Mouse (Mus musculus) activated CD4-positive, CD25-positive, alpha-beta regulatory T cell (primary cell): ENCODE data around the gene Skint8. TPM values are rescaled to one million over a fixed set of nuclear protein-coding genes. Genes with fewer than 3 reads are reported as not detected.

ENCODE experiments used
- polyA plus RNA-seq, 2 experiments: library from polyadenylated mRNA; unstranded; fragments of 100-300 nt; shearing (Covaris generic); gene quantifications; one replicate each; pipeline ENCODE4 v1.2.1; 2017

Gene Skint8
- under 1 TPM in 1 of 2 experiments, not detected in 1; 0.37 TPM for polyA plus RNA-seq

DNA sequence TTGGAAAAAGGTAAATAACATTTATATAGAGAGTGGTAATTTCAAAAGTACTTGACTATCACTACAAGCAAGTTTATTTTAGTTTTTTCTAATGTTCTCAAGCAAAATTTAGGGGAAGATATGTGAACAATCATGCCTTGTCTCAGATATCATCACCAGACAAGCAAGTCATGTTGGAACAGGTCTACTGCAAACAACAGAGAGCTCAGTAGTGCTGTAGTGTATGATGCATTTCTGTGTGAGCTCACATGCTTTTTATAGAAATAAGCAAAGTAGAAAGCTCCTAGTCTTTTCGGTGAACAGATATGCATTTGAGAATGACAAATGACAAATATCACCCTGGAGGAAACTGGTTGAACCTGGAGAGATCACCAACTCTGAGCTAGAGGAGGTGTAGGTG is at the start of gene Skint8:
TSS of gene Skint8 (plus strand) at position 301 of the 400 bp plus-strand sequence.

DNA sequence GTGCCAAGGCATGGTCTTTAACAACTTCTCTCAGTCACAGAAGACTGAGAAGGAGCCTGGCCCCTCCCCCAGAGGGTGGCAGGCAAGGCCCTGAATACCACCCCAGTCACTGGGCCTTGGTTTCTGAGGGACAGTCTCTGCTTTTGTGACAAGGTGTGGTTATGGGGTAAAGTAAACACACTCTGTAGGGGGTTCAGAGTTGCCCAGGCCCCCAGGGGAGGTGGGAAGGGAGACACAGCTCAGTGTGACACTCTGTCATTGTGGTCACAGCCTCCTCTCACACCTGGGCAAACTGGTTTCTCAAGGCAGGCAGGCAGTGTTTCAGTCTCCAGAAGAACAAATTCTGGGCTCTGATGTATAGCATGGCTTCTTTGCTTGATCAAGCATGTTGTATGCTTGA is 16.4 kb upstream of the Skint8 start, which contains the start of gene Slc5a9:
TSS of gene Slc5a9 (minus strand) at position 144 of the 400 bp plus-strand sequence.

GRCm38 (mm10) chr4:111972623-111973022 is 53.4 kb downstream of the Skint8 start, which contains the start of gene Skint7:
Gene Skint7, plus strand, starts transcription at chr4:111972923.

Other genes with a start within 250 kb of the Skint8 start
- gene Spata6, start 199.4 kb upstream of the Skint8 start, polyA plus RNA-seq, result 10 to 100 TPM; 46.2 to 49.9 TPM
- gene Slc5a9, start 16.5 kb upstream of the Skint8 start, polyA plus RNA-seq, result under 1 TPM in 1 of 2 experiments, not detected in 1; 0.38 TPM
- not detected for gene Skint7, start 53.5 kb downstream of the Skint8 start, polyA plus RNA-seq
- gene Skint1, start 86.9 kb downstream of the Skint8 start, polyA plus RNA-seq, result 1 to 10 TPM in 1 of 2 experiments, under 1 TPM in 1; 0.10 to 1.0 TPM
- not detected for gene Skint4, start 152.6 kb downstream of the Skint8 start, polyA plus RNA-seq